Mouse (Mus musculus) spleen, adult 2 months (tissue): Measurements from ENCODE around the gene Anapc1.

Experiments
- CTCF ChIP-seq: fragments of 200-500 bp; IDR thresholded peaks from 2 replicates; pipeline ENCODE4 v1.5.1; 2011; ENCODE audit warnings: mild to moderate bottlenecking, inconsistent platforms; ENCODE audit not compliant: insufficient read depth, insufficient read length, insufficient replicate concordance; ENCODE audit errors: extremely low read depth
- POLR2A ChIP-seq: fragments of 200-500 bp; IDR thresholded peaks from 2 replicates; pipeline ENCODE4 v1.6.1; 2011; ENCODE audit warnings: low read depth, low read length, inconsistent platforms

GRCm38 (mm10) chr2:128568490-128568889 is 118.7 kb downstream of the Anapc1 start:
- TF ChIP-seq POLR2A = no peak
- TF ChIP-seq CTCF = no peak
